Mouse (Mus musculus) kidney, embryonic 14.5 days (tissue): ENCODE measurements at regions not wholly inside any gene's neighbourhood (a gene's known extent, or its start where the extent isn't known, plus 50 kb on each side); places are given as distances from the start of the nearest gene placed in this dataset.

Experiments
- ATAC-seq: fragments of 200-750 bp; cut with Nextera tagmentation; 2 replicates; pipeline ENCODE4 v1.8.0; 2017; ENCODE audit warnings: moderate number of reproducible peaks, mild to moderate bottlenecking, moderate TSS enrichment, moderate library complexity; ENCODE audit not compliant: low FRiP score, low TSS enrichment
- H3K27ac ChIP-seq: fragments of 300-500 bp; sonication (generic); 2 replicates; pipeline ENCODE4 v1.5.1; 2014; ENCODE audit warnings: low read depth, mild to moderate bottlenecking, low read length, moderate library complexity, mixed read lengths
- H3K27me3 ChIP-seq: fragments of 300-500 bp; sonication (generic); 2 replicates; pipeline ENCODE4 v1.6.1; 2014; ENCODE audit warnings: mild to moderate bottlenecking, low read length; ENCODE audit not compliant: control insufficient read depth, insufficient read depth
- H3K36me3 ChIP-seq: fragments of 300-500 bp; sonication (generic); 2 replicates; pipeline ENCODE4 v1.6.1; 2014; ENCODE audit warnings: low read length, mixed read lengths; ENCODE audit not compliant: control insufficient read depth, insufficient read depth
- H3K4me1 ChIP-seq: fragments of 300-500 bp; sonication (generic); 2 replicates; pipeline ENCODE4 v1.6.1; 2014; ENCODE audit warnings: low read length, mixed read lengths; ENCODE audit not compliant: control insufficient read depth, insufficient read depth
- H3K4me2 ChIP-seq: fragments of 300-500 bp; sonication (generic); replicated peaks from 2 replicates; pipeline ENCODE4 v1.6.1; 2014; ENCODE audit warnings: low read depth, mild to moderate bottlenecking, low read length
- H3K4me3 ChIP-seq: fragments of 300-500 bp; sonication (generic); 2 replicates; pipeline ENCODE4 v1.5.1; 2014; ENCODE audit warnings: mild to moderate bottlenecking, low read length
- H3K9ac ChIP-seq: fragments of 300-500 bp; sonication (generic); 2 replicates; pipeline ENCODE4 v1.6.1; 2014; ENCODE audit warnings: low read depth, mild to moderate bottlenecking, low read length, moderate library complexity
- H3K9me3 ChIP-seq: fragments of 300-500 bp; sonication (generic); 2 replicates; pipeline ENCODE4 v1.6.1; 2016; ENCODE audit warnings: low read length; ENCODE audit not compliant: control insufficient read depth
- WGBS: fragments of 180-500 bp; shearing (Covaris S2); extraction: QIAGEN DNeasy Blood & Tissue Kit; methylation state at CpG from one replicate; pipeline ENCODE4 v1.1.7; 2014; 5-methylcytosine and 5-hydroxymethylcytosine counted together

DNA sequence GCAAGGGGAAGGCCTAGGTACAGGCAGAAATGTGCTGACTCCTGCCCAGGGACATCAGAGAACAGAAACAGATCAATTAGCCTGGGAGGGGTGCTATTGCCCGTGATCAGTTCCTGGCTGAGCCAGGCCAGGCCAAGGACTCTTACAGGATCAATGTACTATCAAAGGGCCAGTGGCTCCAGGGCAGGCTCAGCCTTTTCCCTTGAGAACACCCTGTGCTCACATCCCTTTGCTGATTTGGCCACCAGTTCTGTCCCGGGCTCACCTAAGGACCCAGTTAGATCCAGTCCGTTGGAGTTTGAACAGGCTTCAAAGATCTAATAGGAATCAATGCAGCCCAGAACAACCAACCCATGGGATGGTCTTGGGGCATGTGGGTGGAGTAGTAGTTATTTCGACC, 55.1 kb upstream of the Bcl6 start:
- Histone ChIP-seq H3K9me3 (no peaks in the 10 kb centered on the region), H3K9ac (no peak overlapping the region), H3K27me3 (no peaks in the 10 kb centered on the region), H3K27ac (no peak overlapping the region), H3K4me1 (no peaks in the 10 kb centered on the region), H3K4me2 (no peak overlapping the region), H3K36me3 (no peaks in the 10 kb centered on the region), H3K4me3 (no peak overlapping the region)
- ATAC-seq = no peak
- 81% methylated on average over 4 of the region's 4 CpGs for WGBS

DNA sequence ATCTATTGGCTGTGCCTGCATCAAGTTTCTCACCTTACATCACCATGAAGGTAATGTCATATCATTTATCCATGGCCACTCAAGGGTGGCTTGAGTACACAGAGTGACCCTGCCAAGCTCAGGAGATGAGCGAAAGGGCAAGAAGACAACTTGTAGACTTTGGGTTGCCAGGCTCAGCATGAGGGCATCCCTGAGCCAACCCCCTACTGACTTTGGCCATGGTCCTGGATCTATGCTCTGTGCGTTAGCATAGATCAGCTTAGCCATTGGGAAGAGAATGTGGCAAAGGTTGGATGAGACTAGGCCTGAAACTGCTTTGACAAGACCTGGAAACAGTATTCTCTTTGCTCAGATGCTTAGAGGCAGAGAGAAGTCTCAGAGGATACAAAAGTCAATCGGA, 54.3 kb upstream of the Bcl6 start:
- H3K36me3 ChIP-seq = no peaks in the 10 kb centered on the region
- no peak overlapping the region for H3K9ac ChIP-seq
- H3K27me3 ChIP-seq = no peaks in the 10 kb centered on the region
- no peak for ATAC-seq
- H3K4me3 ChIP-seq = no peak overlapping the region
- no peak overlapping the region for H3K27ac ChIP-seq
- H3K9me3 ChIP-seq = no peaks in the 10 kb centered on the region
- no peaks in the 10 kb centered on the region for H3K4me1 ChIP-seq
- 93% methylated on average over 3 of the region's 3 CpGs for WGBS
- H3K4me2 ChIP-seq = no peak overlapping the region

DNA sequence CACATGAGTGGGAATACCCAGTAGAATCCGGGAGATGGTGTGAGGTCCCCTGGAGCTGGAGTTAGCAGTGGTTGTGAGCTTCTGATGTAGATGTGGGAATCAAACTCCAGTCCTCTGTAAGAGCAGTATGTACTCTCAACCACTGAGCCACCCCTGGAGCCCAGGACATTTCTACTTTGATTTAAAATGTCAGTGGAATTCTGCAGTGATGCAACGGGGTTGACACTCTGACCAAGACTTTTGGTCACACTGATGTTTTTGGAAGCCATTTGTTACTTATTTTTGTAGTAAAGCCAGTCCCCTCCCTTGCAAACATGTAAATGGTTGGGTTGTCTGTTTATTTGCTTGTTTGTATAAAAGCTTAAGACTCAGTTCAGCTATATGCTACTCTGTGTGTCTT, 53.6 kb upstream of the Bcl6 start:
- Histone ChIP-seq H3K27ac (no peak overlapping the region), H3K4me1 (no peaks in the 10 kb centered on the region), H3K9ac (no peak overlapping the region), H3K36me3 (no peaks in the 10 kb centered on the region), H3K4me2 (no peak overlapping the region), H3K27me3 (no peaks in the 10 kb centered on the region), H3K4me3 (no peak overlapping the region), H3K9me3 (no peaks in the 10 kb centered on the region)
- ATAC-seq = no peak
- WGBS = 75% methylated on average over 2 of the region's 2 CpGs

DNA sequence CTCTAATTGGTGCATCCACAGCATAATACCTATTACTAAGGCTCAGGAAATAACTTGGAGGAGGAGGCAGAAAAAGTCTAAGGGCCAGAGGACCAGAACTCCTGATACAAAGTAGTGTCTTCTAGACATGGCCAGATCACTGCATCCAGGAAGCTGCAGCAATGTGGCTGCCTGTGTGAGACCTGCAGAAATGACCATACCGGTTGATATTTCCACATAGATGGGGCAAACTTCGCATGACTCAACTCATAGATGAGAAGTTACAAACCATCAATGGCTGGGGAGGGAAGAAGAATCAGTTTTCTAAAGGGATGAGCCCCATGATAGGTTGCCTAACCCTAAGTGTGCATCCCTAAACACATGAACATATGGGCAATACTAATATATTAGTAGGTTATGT, 52.8 kb upstream of the Bcl6 start:
- ATAC-seq = no peak
- Histone ChIP-seq H3K36me3 (no peaks in the 10 kb centered on the region), H3K4me3 (no peak overlapping the region), H3K9me3 (no peaks in the 10 kb centered on the region), H3K4me2 (no peak overlapping the region), H3K27me3 (no peaks in the 10 kb centered on the region), H3K4me1 (no peaks in the 10 kb centered on the region), H3K27ac (no peak overlapping the region), H3K9ac (no peak overlapping the region)
- 88% methylated on average over 2 of the region's 2 CpGs for WGBS

DNA sequence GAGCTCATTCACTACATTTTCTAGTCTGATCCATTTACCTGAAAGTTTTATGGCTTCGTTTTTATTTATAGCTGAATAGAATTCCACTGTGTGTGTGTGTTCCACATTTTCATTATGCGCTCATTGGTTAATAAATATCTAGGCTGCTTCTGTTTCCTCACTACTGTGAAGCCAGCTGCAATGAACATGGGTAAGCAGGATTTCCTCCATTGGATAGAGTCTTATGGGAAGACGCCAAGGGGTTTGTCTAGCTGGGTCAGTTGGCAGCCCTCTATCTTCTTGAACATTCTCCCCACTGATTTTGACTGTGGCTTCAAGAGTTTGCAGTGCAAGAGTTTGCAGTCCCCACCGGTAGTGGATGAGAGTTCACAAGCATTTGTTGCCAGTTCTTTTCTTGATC, 51.1 kb upstream of the Bcl6 start:
- no peaks in the 10 kb centered on the region for H3K27me3 ChIP-seq
- no peaks in the 10 kb centered on the region for H3K36me3 ChIP-seq
- H3K9ac ChIP-seq = no peak overlapping the region
- no peaks in the 10 kb centered on the region for H3K4me1 ChIP-seq
- no peak overlapping the region for H3K27ac ChIP-seq
- ATAC-seq = no peak
- H3K4me3 ChIP-seq = no peak overlapping the region
- H3K4me2 ChIP-seq = no peak overlapping the region
- H3K9me3 ChIP-seq = no peaks in the 10 kb centered on the region
- WGBS = 85% methylated on average over 4 of the region's 4 CpGs
